Mouse (Mus musculus): ENCODE measurements around the gene Tmem56.

- TF ChIP-seq POLR2A (IDR thresholded peaks at IDR 0.05; ENCODE audit: extremely low read depth, insufficient read depth, low read length) (0 out of 2 replicates have a peak, but pooled peaks have one; percentile 32), CTCF (IDR thresholded peaks at IDR 0.05; ENCODE audit: low read depth, low read length) (no peak)
Observed at GRCm38 (mm10) chr3:121291560-121292258, 8.8 kb upstream of the Tmem56 start, which contains the start of gene Alg14.
